Mouse (Mus musculus) macrophage (primary cell): ENCODE data around the gene Nr5a2. TPM values are rescaled to one million over a fixed set of nuclear protein-coding genes. Genes with fewer than 3 reads are reported as not detected.

ENCODE experiments used
- H3K27ac ChIP-seq: fragments of 350-480 bp; formaldehyde crosslinking; 2 replicates; pipeline ENCODE4 v1.9.0; 2021
- H3K36me3 ChIP-seq: fragments of 350-480 bp; formaldehyde crosslinking; 2 replicates; pipeline ENCODE4 v1.9.0; 2021; ENCODE audit errors: inconsistent target
- H3K4me3 ChIP-seq: fragments of 350-480 bp; formaldehyde crosslinking; 2 replicates; pipeline ENCODE4 v1.9.0; 2021; ENCODE audit errors: inconsistent target
- H3K79me2 ChIP-seq: fragments of 350-480 bp; formaldehyde crosslinking; 2 replicates; pipeline ENCODE4 v1.9.0; 2021; ENCODE audit errors: inconsistent target
- WGBS: methylation state at CpG from one replicate; pipeline ENCODE4 v1.1.7; 2026; ENCODE audit warnings: inconsistent platforms; ENCODE audit not compliant: missing documents; 5-methylcytosine and 5-hydroxymethylcytosine counted together
- polyA plus RNA-seq: library from polyadenylated mRNA; stranded (reverse); fragments of 250-400 nt; gene quantifications from 3 replicates; pipeline ENCODE4 v1.2.4, GENCODE M21; 2018; ENCODE audit warnings: inconsistent platforms

Gene Nr5a2
- polyA plus RNA-seq, 1 experiment from 2014 or later = not detected

DNA sequence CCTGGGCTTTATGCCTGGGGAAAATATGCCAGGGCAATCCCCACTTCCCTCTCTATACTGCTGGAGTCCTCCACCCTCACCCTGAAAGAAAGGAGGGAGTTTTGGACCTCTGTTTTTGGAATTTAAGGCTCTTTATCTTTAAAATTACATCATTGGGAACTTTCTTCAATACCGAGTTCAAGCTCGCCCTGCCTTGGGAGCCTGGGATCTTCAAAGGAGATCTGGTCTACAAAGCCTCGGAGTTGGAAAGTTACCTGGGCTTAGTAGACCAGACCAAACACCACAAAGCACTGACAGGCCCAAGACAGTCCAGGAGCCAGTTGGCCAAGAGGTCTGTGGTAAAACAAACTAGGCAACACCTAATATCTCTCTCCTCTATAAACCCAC is 6.1 kb downstream of the Nr5a2 start:
- H3K79me2 ChIP-seq = no peaks in the 10 kb centered on the region
- H3K27ac ChIP-seq = no peak overlapping the region
- H3K36me3 ChIP-seq = no peaks in the 10 kb centered on the region
- no peak overlapping the region for H3K4me3 ChIP-seq
- WGBS = 64% methylated on average over 3 of the region's 3 CpGs

GRCm38 (mm10) chr1:136953444-136954107 is 6.7 kb downstream of the Nr5a2 start:
- Histone ChIP-seq H3K4me3 (no peak overlapping the region), H3K36me3 (no peaks in the 10 kb centered on the region), H3K27ac (no peak overlapping the region), H3K79me2 (no peaks in the 10 kb centered on the region)
- WGBS = 16% methylated on average over 9 of the region's 15 CpGs

GRCm38 (mm10) chr1:136952609-136953311 is 7.5 kb downstream of the Nr5a2 start:
- WGBS = 4% methylated on average over 39 of the region's 39 CpGs
- Histone ChIP-seq H3K4me3 (no peak overlapping the region), H3K27ac (no peak overlapping the region), H3K36me3 (no peaks in the 10 kb centered on the region), H3K79me2 (no peaks in the 10 kb centered on the region)

- Histone ChIP-seq H3K27ac (no peak overlapping the region), H3K79me2 (no peaks in the 10 kb centered on the region), H3K4me3 (no peak overlapping the region), H3K36me3 (no peaks in the 10 kb centered on the region)
- 4% methylated on average over 20 of the region's 21 CpGs for WGBS
Measured at GRCm38 (mm10) chr1:136951946-136952531, 8.2 kb downstream of the Nr5a2 start.

DNA sequence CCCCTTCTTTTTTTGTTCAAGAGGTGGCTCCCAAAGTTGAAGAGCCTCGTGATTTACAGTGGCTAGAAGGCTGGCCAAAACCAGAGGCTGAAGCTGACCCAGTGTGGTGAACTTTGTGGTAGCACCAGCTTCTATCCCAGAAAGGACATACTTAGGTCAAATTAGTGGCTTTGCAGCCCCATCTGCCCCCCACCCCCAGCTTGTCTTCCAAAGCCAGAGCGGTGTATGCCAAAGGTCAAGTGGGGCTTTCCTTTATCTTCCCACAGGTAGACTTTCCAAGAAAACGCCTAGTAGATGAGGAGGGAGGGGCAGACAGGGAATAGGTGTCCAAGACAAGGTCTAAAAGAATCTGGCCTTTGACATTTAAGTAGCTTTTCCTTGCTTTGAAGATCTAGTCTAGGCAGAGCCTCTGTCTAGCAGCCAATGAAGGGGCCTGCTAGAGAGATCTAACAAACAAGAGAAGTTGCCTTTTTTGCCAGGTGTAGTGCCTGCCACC is 9.0 kb downstream of the Nr5a2 start:
- no peak overlapping the region for H3K27ac ChIP-seq
- 37% methylated on average over 3 of the region's 3 CpGs for WGBS
- no peaks in the 10 kb centered on the region for H3K79me2 ChIP-seq
- H3K36me3 ChIP-seq = no peaks in the 10 kb centered on the region
- no peak overlapping the region for H3K4me3 ChIP-seq

DNA sequence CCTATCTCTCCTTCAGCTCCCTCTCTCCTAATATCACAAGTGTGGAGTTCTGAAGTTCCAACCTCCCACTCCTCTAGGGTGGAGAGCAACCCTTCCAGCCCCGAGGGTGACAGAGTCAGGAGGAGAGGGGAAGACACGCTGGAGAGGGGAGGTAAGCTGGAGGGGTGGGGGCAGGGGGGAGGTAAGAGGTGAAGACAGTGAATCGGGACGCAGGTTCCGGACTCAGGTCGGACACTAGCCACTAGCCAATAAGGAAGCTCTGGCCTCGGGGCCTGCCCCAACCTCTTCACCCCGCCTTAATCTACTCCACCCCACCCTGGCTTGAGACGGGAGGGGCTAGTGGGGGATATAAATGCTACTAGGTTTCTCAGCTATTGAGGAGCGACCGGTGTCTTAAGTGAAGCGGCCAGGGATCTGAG is 10.9 kb downstream of the Nr5a2 start:
- Histone ChIP-seq H3K36me3 (no peaks in the 10 kb centered on the region), H3K4me3 (no peak overlapping the region), H3K27ac (no peak overlapping the region), H3K79me2 (no peaks in the 10 kb centered on the region)
- 6% methylated on average over 10 of the region's 12 CpGs for WGBS

GRCm38 (mm10) chr1:136948511-136949275 is 11.6 kb downstream of the Nr5a2 start:
- 2% methylated on average over 59 of the region's 61 CpGs for WGBS
- Histone ChIP-seq H3K4me3 (no peak overlapping the region), H3K36me3 (no peaks in the 10 kb centered on the region), H3K79me2 (no peaks in the 10 kb centered on the region), H3K27ac (no peak overlapping the region)

DNA sequence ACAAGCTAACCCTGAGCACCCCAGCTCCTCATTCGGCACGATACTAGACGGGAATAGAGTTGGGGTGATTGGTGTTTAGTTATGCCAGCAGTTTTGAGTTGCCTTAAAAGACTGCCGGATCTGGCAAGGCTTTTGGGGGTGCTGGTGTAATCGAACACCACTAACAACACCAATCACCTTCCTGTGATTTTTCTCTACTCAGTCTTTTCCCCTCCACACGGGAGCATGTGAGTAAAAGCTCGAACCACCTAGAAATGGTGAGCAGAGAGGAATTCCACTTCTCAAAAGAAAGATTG is 12.2 kb downstream of the Nr5a2 start:
- Histone ChIP-seq H3K79me2 (no peaks in the 10 kb centered on the region), H3K36me3 (no peaks in the 10 kb centered on the region), H3K4me3 (no peak overlapping the region), H3K27ac (no peak overlapping the region)
- WGBS = 2% methylated on average over 7 of the region's 7 CpGs

DNA sequence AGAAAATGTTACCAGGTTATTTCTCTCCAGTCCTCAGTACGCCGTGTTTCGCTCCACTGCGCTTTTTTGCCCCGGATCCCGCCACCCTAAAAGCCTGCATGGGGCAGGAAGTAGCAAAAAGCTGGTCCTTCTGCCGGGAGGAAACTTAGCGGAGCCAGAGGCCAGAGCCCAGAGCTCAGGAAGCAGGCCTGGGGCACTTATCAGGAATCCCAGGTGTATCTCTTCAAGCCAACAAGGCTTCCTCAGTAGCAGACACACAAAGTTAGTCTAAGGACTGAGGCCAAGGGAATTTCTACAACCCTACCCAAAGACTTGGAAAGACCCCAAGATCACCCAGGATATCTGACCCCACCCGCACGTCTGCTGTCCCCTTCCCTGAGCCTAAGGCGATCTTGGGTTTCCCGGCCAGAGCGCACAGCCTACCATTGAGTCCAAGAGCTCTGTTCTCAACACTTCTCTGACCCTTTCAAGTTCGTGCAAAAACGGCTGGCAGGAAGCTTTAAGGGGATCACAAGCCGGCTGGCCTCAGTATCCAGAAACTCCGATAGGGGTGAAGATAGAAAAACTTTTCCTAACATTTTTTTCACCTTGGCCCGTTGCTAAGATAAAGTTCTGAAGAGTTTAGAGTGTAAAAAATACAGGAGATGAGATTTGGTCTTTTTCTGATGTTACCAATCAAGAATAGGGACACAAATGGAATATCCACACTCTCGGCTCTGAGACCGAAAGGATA is 12.7 kb downstream of the Nr5a2 start:
- no peak overlapping the region for H3K4me3 ChIP-seq
- WGBS = 10% methylated on average over 15 of the region's 20 CpGs
- H3K36me3 ChIP-seq = no peaks in the 10 kb centered on the region
- H3K79me2 ChIP-seq = no peaks in the 10 kb centered on the region
- H3K27ac ChIP-seq = no peak overlapping the region

DNA sequence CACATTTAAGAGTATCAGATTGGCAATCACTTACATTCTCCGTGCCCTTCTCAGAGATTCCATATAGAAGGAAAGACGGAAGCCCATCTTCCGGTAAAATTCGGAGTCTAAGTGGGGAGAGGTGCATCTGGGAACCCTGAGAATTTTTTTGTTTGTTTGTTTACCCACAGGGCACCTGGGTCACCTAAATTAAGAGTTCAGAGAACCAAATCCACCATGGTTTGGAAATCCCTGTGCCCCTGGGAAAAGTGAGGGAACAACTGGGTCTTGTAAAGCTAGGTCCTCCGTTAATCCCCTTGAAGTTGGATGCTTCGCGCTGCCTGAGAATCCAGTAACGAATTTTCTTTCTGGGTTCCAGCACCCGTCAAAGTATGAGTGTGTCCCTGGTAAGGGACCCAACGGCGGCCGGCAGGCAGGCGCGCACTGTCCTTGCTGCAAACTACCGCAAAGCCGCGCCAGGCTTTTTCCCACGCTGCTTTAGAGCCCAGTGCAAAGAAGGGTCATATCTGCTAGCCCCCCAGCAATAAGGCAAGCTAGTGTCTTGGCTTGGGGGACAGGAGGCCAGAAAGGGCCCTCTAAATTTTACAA is 13.3 kb downstream of the Nr5a2 start:
- H3K27ac ChIP-seq = no peak overlapping the region
- 10% methylated on average over 18 of the region's 18 CpGs for WGBS
- H3K4me3 ChIP-seq = no peak overlapping the region
- H3K36me3 ChIP-seq = no peaks in the 10 kb centered on the region
- H3K79me2 ChIP-seq = no peaks in the 10 kb centered on the region

DNA sequence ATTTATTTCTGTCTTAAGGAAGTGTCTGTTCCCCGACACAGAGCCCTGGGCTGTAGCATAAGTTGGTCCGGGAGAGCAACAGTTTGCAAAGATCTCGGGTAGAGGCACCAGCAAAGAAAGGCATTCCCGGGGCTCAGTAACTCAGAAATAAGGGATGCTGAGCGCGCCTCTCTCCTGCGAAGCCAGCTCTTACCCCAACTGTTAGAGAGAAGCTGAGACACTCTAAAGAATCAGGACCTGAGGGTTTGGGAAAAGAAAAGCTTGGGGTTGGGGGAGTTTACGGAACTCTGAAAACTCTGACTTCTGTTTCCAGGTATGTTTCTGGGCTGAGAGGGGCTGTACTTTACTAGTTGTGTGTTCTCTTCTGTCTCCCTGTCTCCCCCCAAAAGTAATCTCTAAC is 13.8 kb downstream of the Nr5a2 start:
- H3K36me3 ChIP-seq = no peaks in the 10 kb centered on the region
- no peak overlapping the region for H3K27ac ChIP-seq
- H3K79me2 ChIP-seq = no peaks in the 10 kb centered on the region
- H3K4me3 ChIP-seq = no peak overlapping the region
- WGBS = 12% methylated on average over 8 of the region's 8 CpGs

- no peak overlapping the region for H3K27ac ChIP-seq
- H3K79me2 ChIP-seq = no peaks in the 10 kb centered on the region
- H3K4me3 ChIP-seq = no peak overlapping the region
- 7% methylated on average over 10 of the region's 10 CpGs for WGBS
- no peaks in the 10 kb centered on the region for H3K36me3 ChIP-seq
Measured at GRCm38 (mm10) chr1:136945876-136946275, 14.4 kb downstream of the Nr5a2 start.

GRCm38 (mm10) chr1:136945426-136945825 is 14.8 kb downstream of the Nr5a2 start:
- H3K27ac ChIP-seq = no peak overlapping the region
- H3K4me3 ChIP-seq = no peak overlapping the region
- no peaks in the 10 kb centered on the region for H3K79me2 ChIP-seq
- no peaks in the 10 kb centered on the region for H3K36me3 ChIP-seq
- WGBS = 17% methylated on average over 7 of the region's 7 CpGs

GRCm38 (mm10) chr1:136940603-136941002 is 19.6 kb downstream of the Nr5a2 start:
- 80% methylated on average over 5 of the region's 5 CpGs for WGBS
- Histone ChIP-seq H3K79me2 (no peaks in the 10 kb centered on the region), H3K27ac (no peak overlapping the region), H3K4me3 (no peak overlapping the region), H3K36me3 (no peaks in the 10 kb centered on the region)
